Mouse (Mus musculus) megakaryocyte-erythroid progenitor cell, adult 5-6 weeks (primary cell): ENCODE measurements around the gene Slc4a8. TPM values are rescaled to one million over a fixed set of nuclear protein-coding genes. Genes with fewer than 3 reads are reported as not detected.
A peak's percentile ranks its signal among the peaks of the same experiment; 100 is the strongest.

Source experiments
- ATAC-seq: replicated peaks from 2 replicates; pipeline ENCODE4 v1.8.0; 2016; ENCODE audit warnings: mild to moderate bottlenecking, inconsistent platforms; ENCODE audit not compliant: severe bottlenecking, poor library complexity, low FRiP score, low TSS enrichment
- total RNA-seq, 2 experiments: library from RNA; stranded (forward) in 1 of 2; stranded (reverse) in 1 of 2; fragments of 200-1000, 215-1000 nt in 1 of 2; fragments of >200 nt in 1 of 2; fragmentation: Nextera tagmentation in 1 of 2; gene quantifications; 2 replicates each; pipeline ENCODE4 v1.2.3; 2014 to 2017

Gene Slc4a8
- total RNA-seq, 2 experiments from 2014 or later = 0.26 to 0.33 TPM

DNA sequence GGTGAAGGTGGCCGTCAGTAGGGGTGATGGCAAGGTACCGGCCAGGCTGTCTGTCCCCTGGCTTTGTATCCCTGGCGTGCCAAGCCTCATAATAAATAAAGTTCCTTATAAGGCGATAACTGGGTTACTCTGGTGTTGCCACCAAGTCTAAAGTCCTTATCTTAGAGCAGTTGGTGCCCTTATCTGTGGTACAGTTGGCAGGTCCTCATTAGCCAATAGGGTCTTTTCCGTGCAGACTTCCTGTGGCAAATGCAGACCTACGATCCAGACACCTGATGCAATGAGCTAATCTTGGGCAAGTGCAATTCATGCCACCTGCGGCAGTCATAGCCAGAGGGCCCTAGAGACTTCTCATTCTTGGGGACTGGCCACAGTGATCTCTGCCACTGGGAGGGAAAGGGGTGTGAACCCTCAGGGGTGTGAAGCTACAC, 23.2 kb upstream of the Slc4a8 start:
- ATAC-seq = peak; percentile 83

DNA sequence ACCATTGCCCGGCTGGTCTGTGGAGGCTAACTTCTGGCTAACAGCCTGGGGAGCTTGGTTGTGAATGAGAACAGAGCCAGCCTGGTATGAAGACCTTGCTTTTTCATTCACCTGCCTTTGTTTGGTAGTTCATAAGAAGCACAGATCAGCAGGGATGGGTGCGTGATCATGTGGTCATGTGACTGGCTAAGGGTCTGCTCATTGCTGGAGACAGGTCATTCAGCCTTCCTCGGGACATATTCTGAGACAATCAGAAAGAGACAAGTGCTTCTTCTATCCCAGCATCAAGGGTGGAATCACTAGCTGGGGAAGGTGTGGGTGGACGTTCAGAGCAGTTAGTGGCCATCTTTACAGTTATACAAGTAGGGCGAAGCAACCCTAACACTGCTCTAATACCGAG, 22.1 kb upstream of the Slc4a8 start:
- no peak for ATAC-seq

DNA sequence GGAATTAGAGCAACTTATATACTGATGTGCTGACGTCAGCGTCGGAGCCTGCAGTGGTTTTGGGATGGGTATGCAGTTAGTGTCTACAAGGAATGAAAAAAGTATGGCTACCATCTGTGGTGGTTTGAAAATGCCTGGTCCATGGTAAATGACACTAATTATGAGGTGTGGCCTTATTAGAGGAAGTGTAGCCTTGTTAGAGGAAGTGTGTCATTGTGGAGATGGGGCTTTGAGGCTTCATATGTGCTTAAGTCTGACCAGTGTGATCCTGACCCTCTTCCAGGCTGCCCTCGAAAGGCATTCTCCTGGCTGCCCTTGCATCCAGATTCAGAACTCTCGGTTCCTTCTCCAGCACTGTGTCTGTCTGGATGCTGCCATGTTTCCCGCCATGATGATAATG, 18.3 kb upstream of the Slc4a8 start:
- ATAC-seq = no peak

DNA sequence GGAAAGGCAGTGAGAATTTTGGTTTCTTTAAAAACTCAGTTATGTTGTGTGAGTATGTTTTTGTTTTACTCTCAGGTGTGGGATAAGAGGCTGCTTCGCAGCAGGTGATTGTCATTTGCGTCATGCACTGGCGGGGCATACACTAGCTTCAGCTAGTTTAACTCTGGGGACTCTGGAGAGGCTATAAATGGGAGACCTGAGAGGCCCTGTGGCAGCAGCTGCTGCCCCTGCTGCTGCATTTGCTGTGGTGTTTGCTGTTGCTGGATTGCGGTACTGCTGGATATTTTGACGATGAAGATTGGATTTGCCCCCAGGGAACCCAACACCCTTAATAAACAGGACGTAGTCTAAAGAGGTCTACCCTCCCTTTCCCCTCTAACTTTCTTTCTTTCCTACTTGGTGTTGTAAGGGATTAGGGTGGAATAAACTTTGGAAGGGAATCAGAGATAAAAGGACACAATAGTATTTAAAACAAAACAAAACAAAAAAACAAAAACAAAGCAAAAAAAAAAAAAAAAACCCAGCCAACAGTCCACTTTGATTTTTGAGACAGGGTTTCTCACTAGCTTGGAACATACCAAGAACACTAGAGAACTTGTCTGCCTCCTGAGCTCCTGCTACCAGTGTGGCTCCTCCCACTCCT, 14.9 kb upstream of the Slc4a8 start:
- ATAC-seq = no peak

DNA sequence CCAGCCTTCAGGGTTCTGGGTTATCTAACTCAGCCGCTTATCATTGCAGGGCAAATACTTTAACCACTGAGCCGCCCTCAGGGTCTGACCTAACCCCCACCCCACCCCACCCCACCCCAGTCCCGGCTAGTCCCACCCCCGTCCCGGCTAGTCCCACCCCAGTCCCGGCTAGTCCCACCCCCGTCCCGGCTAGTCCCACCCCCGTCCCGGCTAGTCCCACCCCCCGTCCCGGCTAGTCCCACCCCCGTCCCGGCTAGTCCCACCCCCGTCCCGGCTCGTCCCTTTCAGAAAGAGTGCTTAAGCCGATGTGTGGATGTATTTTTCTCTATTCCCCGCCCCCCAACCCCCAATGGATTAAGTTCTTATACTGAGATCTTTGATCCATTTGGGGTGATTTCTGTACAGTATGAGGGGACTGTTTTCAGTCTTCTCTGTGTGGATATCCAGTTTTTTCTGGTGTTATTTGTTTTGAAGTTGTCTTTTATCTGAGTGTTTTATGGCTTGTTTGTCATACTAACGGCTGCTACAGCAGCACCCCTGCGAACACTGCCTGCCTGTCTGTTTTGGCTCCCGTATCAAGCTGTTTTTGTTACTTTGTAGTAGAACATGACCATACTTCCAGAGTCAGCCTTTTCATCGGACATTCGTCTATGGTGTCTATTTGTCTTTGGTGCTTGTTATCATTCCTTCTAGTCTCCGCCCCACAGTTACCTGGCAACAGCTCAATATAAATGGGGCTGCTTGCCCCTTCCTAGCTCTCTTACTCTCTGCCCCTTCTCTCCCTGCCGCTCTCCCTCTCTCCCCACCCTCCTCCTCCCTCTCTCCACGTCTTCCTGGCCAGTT, 14.2 kb upstream of the Slc4a8 start:
- ATAC-seq = peak; percentile 96

DNA sequence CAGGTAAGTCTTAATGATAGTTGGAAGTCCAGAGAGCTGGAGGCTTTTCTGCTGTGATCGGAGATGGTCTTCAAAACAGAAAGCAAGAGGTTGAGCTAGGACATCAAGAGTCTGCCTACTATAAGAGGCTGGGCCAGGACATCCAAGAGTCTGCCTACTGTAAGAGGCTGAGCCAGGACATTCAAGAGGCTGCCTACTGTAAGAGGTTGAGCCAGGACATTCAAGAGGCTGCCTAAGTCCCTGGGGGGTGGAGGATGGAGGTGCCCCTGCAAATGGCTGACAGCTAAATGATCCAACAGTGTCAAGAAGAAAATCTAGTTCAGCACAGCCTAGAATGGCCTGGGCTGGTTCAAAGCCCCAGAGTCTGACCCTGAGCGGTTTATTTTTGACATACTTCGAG, 13.0 kb upstream of the Slc4a8 start:
- no peak for ATAC-seq

DNA sequence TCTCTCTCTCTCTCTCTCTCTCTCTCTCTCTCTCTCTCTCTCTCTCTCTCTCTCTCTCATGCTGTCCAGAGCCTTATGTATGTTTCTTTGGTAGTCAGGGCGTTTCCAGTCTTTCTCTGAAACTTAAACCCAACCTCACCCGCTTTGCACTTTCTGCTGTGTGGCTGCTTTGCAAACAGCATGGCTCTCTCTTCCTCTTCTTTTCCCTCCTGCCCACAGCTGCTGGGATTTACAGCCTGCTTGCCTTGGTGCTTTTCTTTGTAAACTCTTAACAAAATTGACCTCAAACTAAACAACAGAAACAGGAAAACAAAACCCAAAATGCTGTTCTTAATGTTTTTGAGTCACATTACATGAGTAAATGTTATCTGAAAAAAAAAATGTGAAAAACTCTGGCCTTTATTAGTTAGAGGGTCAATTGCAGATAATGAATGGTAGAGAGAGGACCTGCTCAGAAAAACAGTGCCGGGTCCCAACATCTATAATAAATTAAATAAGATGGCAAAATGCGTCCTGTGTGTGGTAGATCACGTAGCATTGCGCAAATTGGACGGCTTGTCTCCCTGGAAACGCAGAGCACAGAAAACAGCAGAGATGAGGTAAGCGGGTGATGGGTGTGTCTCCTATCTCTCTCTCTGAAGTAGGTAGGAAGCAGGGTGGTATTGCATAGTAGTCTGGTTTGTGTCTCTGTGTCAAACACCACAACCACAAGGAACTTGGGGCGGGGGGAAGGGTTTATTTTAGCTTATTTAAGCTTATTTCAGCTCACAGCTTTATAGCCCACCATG, 11.6 kb upstream of the Slc4a8 start:
- ATAC-seq = peak; percentile 66

DNA sequence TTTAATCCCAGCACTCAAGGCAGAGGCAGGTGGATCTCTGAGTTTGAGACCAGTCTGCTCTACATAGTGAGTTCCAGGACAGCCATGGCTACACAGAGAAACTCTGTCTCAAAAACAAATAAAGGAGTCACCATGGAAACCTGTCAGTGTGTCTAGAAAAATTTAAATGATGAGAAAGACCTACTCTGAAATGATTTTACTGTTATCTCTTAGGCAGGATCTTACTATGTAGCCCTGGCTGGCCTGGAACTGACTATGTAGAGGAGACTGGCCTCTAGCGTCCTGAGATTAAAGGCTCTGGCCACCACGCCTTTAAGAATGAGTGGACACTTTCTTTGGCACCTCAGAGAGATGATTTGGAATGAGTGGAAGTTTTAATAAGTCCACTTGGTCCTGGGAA, 9.1 kb upstream of the Slc4a8 start:
- no peak for ATAC-seq

DNA sequence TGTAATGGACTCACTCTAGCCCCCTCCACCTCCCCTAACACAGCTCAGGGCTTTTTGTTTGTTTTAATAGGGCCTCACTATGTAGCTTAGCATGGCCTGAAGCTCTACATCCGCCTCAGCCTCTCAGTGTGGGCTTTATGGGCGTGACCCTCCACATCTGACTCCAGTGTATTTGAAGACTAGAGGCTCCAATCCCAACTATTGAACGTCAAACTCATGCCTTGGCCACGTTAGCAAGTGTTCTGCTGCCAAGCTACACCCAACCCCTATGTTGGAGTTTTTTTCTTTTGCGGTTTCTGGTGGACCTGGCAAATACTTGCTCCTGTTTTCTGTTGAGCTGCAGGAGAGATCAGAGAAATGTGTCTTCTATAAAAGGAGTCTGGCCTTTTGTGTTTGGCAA, 8.5 kb upstream of the Slc4a8 start:
- no peak for ATAC-seq

DNA sequence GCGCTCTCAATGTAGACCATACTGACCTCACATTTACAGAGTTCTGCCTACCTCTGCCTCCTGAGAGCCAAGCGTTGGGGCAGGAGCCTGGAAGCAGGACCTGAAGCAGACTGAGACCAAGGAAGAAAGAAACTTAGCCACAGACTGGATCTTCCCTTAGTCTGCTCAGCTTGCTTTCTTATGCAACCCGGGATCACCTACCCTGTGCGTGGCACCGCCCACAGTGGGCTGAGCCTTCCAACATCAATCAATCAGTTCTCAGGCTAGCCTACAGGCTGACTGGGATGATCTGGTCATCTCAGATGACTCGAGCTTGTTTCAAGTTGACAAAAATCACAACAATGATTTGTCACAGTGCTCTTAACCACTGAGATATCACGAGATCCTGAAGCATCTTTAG, 7.5 kb upstream of the Slc4a8 start:
- no peak for ATAC-seq

DNA sequence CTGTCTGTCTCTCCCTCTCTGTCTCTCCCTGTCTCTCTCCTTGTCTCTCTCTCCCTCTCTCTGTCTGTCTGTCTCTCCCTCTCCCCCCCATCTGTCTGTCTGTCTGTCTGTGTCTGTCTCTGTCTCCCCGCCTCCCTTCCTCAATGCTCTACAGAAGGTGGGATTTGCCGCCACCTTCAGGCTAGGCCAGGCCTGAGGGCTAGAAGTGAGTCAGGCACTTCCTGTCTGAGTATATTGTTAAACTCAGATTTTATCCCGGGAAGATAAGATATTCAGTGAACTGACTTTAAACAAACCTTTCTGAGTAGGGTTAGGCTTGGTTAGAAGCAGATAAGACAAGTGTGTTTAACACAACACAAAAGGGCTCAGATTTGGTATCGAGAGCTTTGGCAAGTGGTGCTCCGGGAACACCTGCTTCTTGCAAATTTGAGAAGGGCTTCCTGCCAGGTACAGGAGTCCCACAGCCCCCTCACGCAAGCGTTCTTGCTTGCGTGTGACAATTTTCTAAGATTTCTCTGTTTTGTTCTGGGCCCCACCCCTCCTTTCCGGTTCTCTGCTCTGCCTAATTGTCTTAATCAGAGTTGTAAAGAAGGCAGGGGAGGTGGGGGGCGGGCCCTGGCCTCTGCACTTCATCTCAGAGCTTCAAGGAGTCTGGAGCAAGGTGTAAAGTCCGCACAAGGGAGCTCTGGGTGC, 6.6 kb upstream of the Slc4a8 start:
- ATAC-seq = peak; percentile 56; the same call in 1 of the 2 replicates

DNA sequence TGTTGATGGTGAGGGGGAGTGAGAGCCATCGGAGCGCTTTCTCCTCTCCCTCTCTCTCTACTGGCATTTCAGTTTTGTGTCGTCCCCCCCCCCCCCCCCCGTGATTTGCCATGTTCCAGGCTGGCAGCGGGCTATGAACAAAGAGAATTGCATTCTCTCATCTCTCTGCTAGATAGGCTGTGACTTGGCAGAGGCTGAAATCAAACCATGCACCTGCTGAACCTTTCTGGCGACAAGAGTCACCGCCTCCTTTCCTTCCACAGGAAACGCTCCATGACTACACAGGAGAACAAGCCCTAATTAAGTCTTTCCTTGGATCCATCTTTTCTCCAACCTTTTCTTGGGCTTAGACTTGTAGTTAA, 6.1 kb upstream of the Slc4a8 start:
- no peak for ATAC-seq

DNA sequence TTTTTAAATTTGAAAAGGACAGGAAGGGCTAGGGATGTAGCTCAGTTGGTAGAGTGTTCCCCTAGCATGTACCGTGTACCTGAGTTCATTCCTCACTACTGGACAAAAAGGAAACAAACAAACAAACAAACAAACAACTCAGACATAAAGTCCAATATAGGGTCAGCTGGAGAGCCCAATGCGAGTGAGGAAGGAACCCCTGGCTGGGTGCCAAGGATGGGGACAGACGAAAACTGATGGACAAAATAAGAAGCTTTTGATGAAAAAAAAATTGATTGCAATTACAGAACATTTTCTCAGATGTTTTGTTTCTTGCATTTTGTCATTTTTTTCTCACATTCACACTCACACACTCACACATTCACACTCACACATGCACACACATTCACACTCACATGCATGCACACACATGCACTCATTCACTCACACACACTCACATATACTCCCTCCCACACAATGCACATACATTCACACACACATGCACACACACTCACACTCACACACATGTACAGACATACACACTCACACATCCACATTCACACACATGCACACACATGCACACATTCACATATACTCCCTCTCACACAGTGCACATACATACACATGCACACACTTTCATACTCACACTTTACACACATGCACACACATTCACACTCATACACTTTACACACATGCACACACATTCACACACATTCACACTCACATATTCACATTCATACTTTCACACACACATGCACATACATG, 5.5 kb upstream of the Slc4a8 start:
- no peak for ATAC-seq

DNA sequence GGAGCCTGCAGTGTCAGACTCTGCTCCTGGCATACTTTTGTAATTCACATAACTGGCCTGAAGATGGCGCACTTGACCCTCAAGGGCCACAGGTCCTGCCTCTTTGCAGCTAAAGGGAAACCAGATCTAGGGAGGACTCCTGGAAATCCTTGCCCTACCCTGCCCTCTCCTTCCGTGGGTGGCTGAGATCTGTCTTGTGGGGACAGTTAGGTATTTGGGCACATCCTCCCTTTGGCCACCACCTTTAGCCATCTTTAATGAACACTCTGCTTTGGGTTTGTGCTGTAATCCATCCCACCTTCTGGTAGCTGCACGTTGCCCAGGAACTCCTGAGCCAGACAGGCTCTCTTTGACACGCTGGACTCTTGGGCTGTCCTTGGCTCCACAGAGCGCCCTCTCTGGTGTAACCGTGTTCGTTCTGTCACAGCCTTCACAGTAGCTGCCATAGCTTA, 4.0 kb upstream of the Slc4a8 start:
- ATAC-seq = peak; percentile 65

DNA sequence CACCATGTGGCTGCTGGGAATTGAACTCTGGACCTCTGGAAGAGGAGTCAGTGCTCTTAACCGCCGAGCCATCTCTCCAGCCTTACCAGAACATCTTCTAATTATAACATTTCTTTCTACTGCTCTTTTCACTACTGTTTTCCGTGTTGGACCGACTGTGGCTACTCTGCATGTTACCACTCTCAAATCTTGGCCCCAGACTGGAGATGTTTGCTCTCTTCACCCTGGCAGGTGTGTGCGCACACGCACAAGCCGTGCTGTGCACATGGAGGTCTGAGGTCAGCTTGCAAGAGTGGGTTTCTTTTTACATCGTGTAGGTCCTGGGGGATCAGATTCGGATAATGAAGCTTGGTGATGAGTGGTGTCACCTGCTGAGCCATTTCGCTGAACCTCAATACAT, 2.3 kb upstream of the Slc4a8 start:
- ATAC-seq = no peak

DNA sequence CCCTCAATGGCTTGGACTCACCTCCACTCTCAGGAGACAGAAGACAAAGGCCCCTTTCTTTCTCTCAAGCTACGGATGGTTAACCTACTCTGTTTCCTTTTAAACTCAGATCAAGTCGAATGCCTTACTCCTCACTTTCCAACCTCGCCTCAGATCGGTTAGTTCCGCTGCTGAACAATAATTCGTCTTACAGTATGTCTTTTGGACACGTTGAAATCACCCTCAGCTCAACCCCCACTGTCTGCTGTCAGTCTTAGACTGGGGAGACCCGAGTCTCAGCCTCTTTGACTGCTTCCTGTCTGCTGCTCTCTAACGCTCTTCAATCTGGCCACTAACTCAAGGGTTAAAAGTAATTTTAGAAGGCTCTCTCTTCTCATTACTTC, 520 bp upstream of the Slc4a8 start:
- no peak for ATAC-seq

DNA sequence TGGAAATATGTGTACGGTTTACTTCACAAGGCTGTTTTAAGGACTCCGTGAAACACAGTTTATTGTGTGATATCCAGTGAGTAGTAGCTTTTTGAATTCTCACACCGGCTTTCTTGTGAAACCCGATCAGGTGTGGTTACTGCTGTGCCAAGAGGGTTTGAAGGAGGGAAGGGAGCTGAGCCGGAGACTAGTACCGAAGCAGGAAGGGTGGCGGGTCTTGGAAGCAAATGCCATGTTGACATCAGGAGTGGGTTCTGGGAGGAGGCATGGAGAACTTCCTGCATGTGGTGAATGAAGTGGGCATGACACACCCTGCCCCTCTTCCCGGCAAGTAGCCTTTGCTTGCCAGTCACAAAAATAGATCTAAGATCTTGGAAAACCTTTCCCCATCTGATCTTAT, 1.1 kb downstream of the Slc4a8 start:
- ATAC-seq = no peak

DNA sequence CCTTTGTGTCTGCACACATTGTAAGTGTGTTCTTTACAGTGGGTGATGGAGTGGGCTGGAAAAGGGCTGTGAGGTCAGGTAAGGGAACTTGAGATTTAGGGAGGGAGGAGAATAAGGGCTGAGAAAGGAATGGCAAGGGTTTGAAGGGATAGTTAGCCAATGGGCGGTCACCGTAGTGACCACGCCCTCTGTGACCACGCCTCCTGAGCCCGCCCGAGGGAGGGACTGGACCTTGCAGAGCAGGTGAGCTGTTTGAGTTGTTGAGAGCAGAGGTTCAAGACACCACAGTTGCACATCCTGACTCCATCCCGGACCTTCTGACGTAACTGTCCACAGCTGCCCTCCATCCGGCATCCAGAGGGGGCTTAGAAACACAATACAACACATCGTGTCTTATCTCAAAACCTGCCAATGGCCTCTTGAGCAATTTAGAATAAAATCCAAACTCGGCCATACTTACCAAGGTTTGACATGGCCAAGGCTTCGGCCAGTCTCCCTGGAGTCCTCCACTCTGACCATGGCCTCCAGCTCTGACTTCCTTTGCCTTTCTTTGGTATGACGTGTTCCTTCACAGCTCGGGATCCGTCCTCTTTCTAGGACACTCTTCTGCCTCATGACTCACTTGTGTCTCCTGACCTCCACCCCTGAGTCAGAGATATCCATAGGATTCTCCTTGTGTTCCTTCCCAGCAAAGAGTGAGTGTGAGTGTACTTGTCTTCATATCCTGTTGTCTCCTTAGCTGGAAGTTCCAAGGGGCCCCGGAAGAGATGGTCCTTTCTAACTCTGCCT, 2.8 kb downstream of the Slc4a8 start:
- no peak for ATAC-seq
